Mouse (Mus musculus): ENCODE measurements at regions not wholly inside any gene's neighbourhood (a gene's known extent, or its start where the extent isn't known, plus 50 kb on each side); places are given as distances from the start of the nearest gene placed in this dataset.

GRCm38 (mm10) chr7:137906424-137907060 lies 469.1 kb downstream of the Glrx3 start:
- DNase-seq (ENCODE audit: low spot score) (no peak), ATAC-seq (replicated peaks; ENCODE audit: insufficient number of reproducible peaks, low FRiP score, low TSS enrichment, low read depth) (no peak)
- Histone ChIP-seq H3K4me3 (ENCODE audit: low read depth, low read length) (no peak overlapping the region), H3K4me1 (ENCODE audit: control insufficient read depth, insufficient read depth, low read length) (no peaks in the 10 kb centered on the region), H3K9ac (replicated peaks; ENCODE audit: low read length) (no peak overlapping the region), H3K4me2 (ENCODE audit: low read depth, low read length) (no peak overlapping the region), H3K27me3 (ENCODE audit: control insufficient read depth, insufficient read depth, low read length) (no peaks in the 10 kb centered on the region), H3K9me3 (replicated peaks; ENCODE audit: control insufficient read depth, low read length) (no peaks in the 10 kb centered on the region), H3K36me3 (replicated peaks; ENCODE audit: control insufficient read depth, insufficient read depth, low read depth, low read length) (no peaks in the 10 kb centered on the region), H3K27ac (replicated peaks; ENCODE audit: low read depth, low read length) (no peak overlapping the region)
- WGBS: 69% methylated on average over 9 of the region's 9 CpGs

DNA sequence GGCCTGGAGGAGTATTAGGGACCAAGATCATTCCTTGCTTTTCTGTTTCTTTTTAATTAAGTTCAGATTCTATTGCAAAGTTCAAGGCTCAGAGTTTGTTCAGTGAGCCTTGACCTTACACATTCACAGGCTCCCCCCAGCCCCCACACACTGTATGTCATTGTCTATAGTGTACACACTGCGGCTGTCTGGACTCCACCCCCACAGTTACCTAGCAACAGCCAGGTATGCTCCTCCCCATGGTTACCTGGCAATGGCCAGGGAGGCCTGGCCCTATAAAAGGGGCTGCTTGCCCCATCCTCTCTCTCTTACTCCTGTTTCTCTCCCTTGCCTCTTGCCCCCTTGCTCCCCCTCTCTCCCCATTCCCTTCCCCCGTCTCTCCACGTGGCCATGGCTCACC lies 472.0 kb downstream of the Glrx3 start:
- no peaks in the 10 kb centered on the region for H3K4me1 ChIP-seq (ENCODE audit: control insufficient read depth, insufficient read depth, low read length)
- 53% methylated on average over 3 of the region's 3 CpGs for WGBS
- no peak overlapping the region for H3K4me2 ChIP-seq (ENCODE audit: low read depth, low read length)
- no peak overlapping the region for H3K4me3 ChIP-seq (ENCODE audit: low read depth, low read length)
- no peaks in the 10 kb centered on the region for H3K36me3 ChIP-seq (replicated peaks; ENCODE audit: control insufficient read depth, insufficient read depth, low read depth, low read length)
- DNase-seq (ENCODE audit: low spot score) (peak; percentile 3), ATAC-seq (replicated peaks; ENCODE audit: insufficient number of reproducible peaks, low FRiP score, low TSS enrichment, low read depth) (no peak; the same call in 1 of the 2 replicates)
- H3K27me3 ChIP-seq (ENCODE audit: control insufficient read depth, insufficient read depth, low read length): no peaks in the 10 kb centered on the region
- H3K9ac ChIP-seq (replicated peaks; ENCODE audit: low read length): no peak overlapping the region
- H3K27ac ChIP-seq (replicated peaks; ENCODE audit: low read depth, low read length): no peak overlapping the region
- no peaks in the 10 kb centered on the region for H3K9me3 ChIP-seq (replicated peaks; ENCODE audit: control insufficient read depth, low read length)

GRCm38 (mm10) chr7:137913551-137914105 lies 476.2 kb downstream of the Glrx3 start:
- ATAC-seq (replicated peaks; ENCODE audit: insufficient number of reproducible peaks, low FRiP score, low TSS enrichment, low read depth): no peak
- H3K9ac ChIP-seq (replicated peaks; ENCODE audit: low read length): no peak overlapping the region
- no peaks in the 10 kb centered on the region for H3K36me3 ChIP-seq (replicated peaks; ENCODE audit: control insufficient read depth, insufficient read depth, low read depth, low read length)
- no peaks in the 10 kb centered on the region for H3K4me1 ChIP-seq (ENCODE audit: control insufficient read depth, insufficient read depth, low read length)
- no peaks in the 10 kb centered on the region for H3K27me3 ChIP-seq (ENCODE audit: control insufficient read depth, insufficient read depth, low read length)
- 65% methylated on average over 4 of the region's 4 CpGs for WGBS
- H3K4me3 ChIP-seq (ENCODE audit: low read depth, low read length): no peak overlapping the region
- H3K27ac ChIP-seq (replicated peaks; ENCODE audit: low read depth, low read length): no peak overlapping the region
- no peak for DNase-seq (ENCODE audit: low spot score)
- H3K9me3 ChIP-seq (replicated peaks; ENCODE audit: control insufficient read depth, low read length): no peaks in the 10 kb centered on the region
- no peak overlapping the region for H3K4me2 ChIP-seq (ENCODE audit: low read depth, low read length)

- H3K36me3 ChIP-seq (replicated peaks; ENCODE audit: control insufficient read depth, insufficient read depth, low read depth, low read length): no peaks in the 10 kb centered on the region
- no peaks in the 10 kb centered on the region for H3K9me3 ChIP-seq (replicated peaks; ENCODE audit: control insufficient read depth, low read length)
- DNase-seq (ENCODE audit: low spot score) (no peak), ATAC-seq (replicated peaks; ENCODE audit: insufficient number of reproducible peaks, low FRiP score, low TSS enrichment, low read depth) (no peak)
- H3K27me3 ChIP-seq (ENCODE audit: control insufficient read depth, insufficient read depth, low read length): no peaks in the 10 kb centered on the region
- no peak overlapping the region for H3K27ac ChIP-seq (replicated peaks; ENCODE audit: low read depth, low read length)
- no peak overlapping the region for H3K4me3 ChIP-seq (ENCODE audit: low read depth, low read length)
- no peaks in the 10 kb centered on the region for H3K4me1 ChIP-seq (ENCODE audit: control insufficient read depth, insufficient read depth, low read length)
- H3K4me2 ChIP-seq (ENCODE audit: low read depth, low read length): no peak overlapping the region
- no peak overlapping the region for H3K9ac ChIP-seq (replicated peaks; ENCODE audit: low read length)
- WGBS: 88% methylated on average over 5 of the region's 5 CpGs
These were observed 477.1 kb downstream of the Glrx3 start for GRCm38 (mm10) chr7:137914506-137914905.

DNA sequence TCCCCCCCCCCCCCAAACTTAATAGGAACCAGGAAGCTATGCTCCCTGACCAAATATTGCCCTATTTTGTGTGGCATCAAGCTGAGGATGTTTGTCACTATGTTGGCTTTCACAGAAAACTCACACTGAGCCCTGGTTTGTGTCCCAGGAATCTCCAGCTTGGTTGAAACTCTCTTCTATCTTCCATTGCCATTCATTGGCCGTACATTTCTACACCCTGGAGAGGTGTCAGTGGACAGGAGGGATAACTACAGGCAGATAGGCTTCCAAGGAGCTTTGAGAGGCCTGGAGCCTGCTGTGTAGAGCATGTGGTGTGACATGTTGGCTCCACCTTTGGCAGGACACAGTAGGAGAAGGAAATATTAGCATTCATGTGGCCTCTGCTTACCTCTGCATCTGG lies 478.9 kb downstream of the Glrx3 start:
- H3K9me3 ChIP-seq (replicated peaks; ENCODE audit: control insufficient read depth, low read length): no peaks in the 10 kb centered on the region
- DNase-seq (ENCODE audit: low spot score) (no peak), ATAC-seq (replicated peaks; ENCODE audit: insufficient number of reproducible peaks, low FRiP score, low TSS enrichment, low read depth) (no peak)
- H3K4me3 ChIP-seq (ENCODE audit: low read depth, low read length): no peak overlapping the region
- H3K27ac ChIP-seq (replicated peaks; ENCODE audit: low read depth, low read length): no peak overlapping the region
- no peaks in the 10 kb centered on the region for H3K4me1 ChIP-seq (ENCODE audit: control insufficient read depth, insufficient read depth, low read length)
- 85% methylated on average over 1 of the region's 1 CpGs for WGBS
- H3K27me3 ChIP-seq (ENCODE audit: control insufficient read depth, insufficient read depth, low read length): no peaks in the 10 kb centered on the region
- no peak overlapping the region for H3K4me2 ChIP-seq (ENCODE audit: low read depth, low read length)
- no peak overlapping the region for H3K9ac ChIP-seq (replicated peaks; ENCODE audit: low read length)
- H3K36me3 ChIP-seq (replicated peaks; ENCODE audit: control insufficient read depth, insufficient read depth, low read depth, low read length): no peaks in the 10 kb centered on the region

GRCm38 (mm10) chr7:137924464-137925167 lies 472.9 kb downstream of the Tcerg1l start:
- no peak overlapping the region for H3K4me2 ChIP-seq (ENCODE audit: low read depth, low read length)
- no peaks in the 10 kb centered on the region for H3K9me3 ChIP-seq (replicated peaks; ENCODE audit: control insufficient read depth, low read length)
- no peak overlapping the region for H3K4me3 ChIP-seq (ENCODE audit: low read depth, low read length)
- H3K27me3 ChIP-seq (ENCODE audit: control insufficient read depth, insufficient read depth, low read length): no peaks in the 10 kb centered on the region
- DNase-seq (ENCODE audit: low spot score) (peak; percentile 31), ATAC-seq (replicated peaks; ENCODE audit: insufficient number of reproducible peaks, low FRiP score, low TSS enrichment, low read depth) (no peak)
- no peak overlapping the region for H3K27ac ChIP-seq (replicated peaks; ENCODE audit: low read depth, low read length)
- no peak overlapping the region for H3K9ac ChIP-seq (replicated peaks; ENCODE audit: low read length)
- H3K36me3 ChIP-seq (replicated peaks; ENCODE audit: control insufficient read depth, insufficient read depth, low read depth, low read length): no peaks in the 10 kb centered on the region
- WGBS: 59% methylated on average over 7 of the region's 7 CpGs
- no peaks in the 10 kb centered on the region for H3K4me1 ChIP-seq (ENCODE audit: control insufficient read depth, insufficient read depth, low read length)

- Histone ChIP-seq H3K4me2 (ENCODE audit: low read depth, low read length) (no peak overlapping the region), H3K27ac (replicated peaks; ENCODE audit: low read depth, low read length) (no peak overlapping the region), H3K36me3 (replicated peaks; ENCODE audit: control insufficient read depth, insufficient read depth, low read depth, low read length) (no peaks in the 10 kb centered on the region), H3K4me3 (ENCODE audit: low read depth, low read length) (no peak overlapping the region), H3K9ac (replicated peaks; ENCODE audit: low read length) (no peak overlapping the region), H3K9me3 (replicated peaks; ENCODE audit: control insufficient read depth, low read length) (no peaks in the 10 kb centered on the region), H3K4me1 (ENCODE audit: control insufficient read depth, insufficient read depth, low read length) (no peaks in the 10 kb centered on the region), H3K27me3 (ENCODE audit: control insufficient read depth, insufficient read depth, low read length) (no peaks in the 10 kb centered on the region)
- no peak for DNase-seq (ENCODE audit: low spot score)
- no peak for ATAC-seq (replicated peaks; ENCODE audit: insufficient number of reproducible peaks, low FRiP score, low TSS enrichment, low read depth)
- WGBS: 76% methylated on average over 3 of the region's 3 CpGs
These were observed 471.9 kb downstream of the Tcerg1l start for GRCm38 (mm10) chr7:137925656-137926055.

DNA sequence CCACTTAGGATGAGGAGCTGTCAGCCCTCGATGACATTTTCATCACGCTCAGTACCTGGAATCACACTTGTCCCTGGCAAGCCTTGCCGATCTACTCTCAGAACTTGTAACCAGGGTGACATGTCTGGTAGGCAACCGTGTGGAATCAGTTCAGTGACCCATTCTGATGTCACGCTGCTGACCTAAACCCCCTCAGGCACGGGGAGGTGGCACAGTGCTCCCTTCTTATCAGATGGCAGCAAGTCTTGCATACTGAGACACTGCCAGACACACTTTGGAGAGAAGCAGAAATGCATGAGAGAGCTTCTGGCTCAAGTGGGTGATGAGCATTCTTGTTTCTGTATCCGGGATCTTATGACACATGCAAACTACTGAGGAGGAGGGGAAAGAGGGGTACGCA lies 470.2 kb downstream of the Tcerg1l start:
- no peak overlapping the region for H3K4me3 ChIP-seq (ENCODE audit: low read depth, low read length)
- no peaks in the 10 kb centered on the region for H3K27me3 ChIP-seq (ENCODE audit: control insufficient read depth, insufficient read depth, low read length)
- ATAC-seq (replicated peaks; ENCODE audit: insufficient number of reproducible peaks, low FRiP score, low TSS enrichment, low read depth): no peak
- no peak overlapping the region for H3K27ac ChIP-seq (replicated peaks; ENCODE audit: low read depth, low read length)
- 65% methylated on average over 8 of the region's 8 CpGs for WGBS
- H3K36me3 ChIP-seq (replicated peaks; ENCODE audit: control insufficient read depth, insufficient read depth, low read depth, low read length): no peaks in the 10 kb centered on the region
- H3K9ac ChIP-seq (replicated peaks; ENCODE audit: low read length): no peak overlapping the region
- DNase-seq (ENCODE audit: low spot score): no peak
- no peaks in the 10 kb centered on the region for H3K9me3 ChIP-seq (replicated peaks; ENCODE audit: control insufficient read depth, low read length)
- no peaks in the 10 kb centered on the region for H3K4me1 ChIP-seq (ENCODE audit: control insufficient read depth, insufficient read depth, low read length)
- H3K4me2 ChIP-seq (ENCODE audit: low read depth, low read length): no peak overlapping the region

Measured in embryonic facial prominence, embryonic 11.5 days (tissue).